Mouse (Mus musculus) spleen, adult 18-20 months (tissue): ENCODE results near the gene Wfdc3.

Experiments
- DNase-seq, 2 experiments: peaks; one replicate each; pipeline ENCODE4 v3.0.0; 2022; ENCODE audit warnings: mixed read lengths in 2 of 2

Gene Wfdc3

GRCm38 (mm10) chr2:164745843-164746479 is at the start of gene Wfdc3, which contains the start of gene Dnttip1:
Wfdc3 (minus strand) TSS chr2:164745931.
Dnttip1 (plus strand) TSS chr2:164745983.
- peak; percentile 87 to 95 for DNase-seq

- peak; percentile 39 to 62 for DNase-seq
Measured at GRCm38 (mm10) chr2:164794293-164794692, 48.6 kb upstream of the Wfdc3 start.

GRCm38 (mm10) chr2:164793772-164794171 is 48.0 kb upstream of the Wfdc3 start:
- no peak for DNase-seq

- DNase-seq = peak; percentile 28 to 63
Measured at GRCm38 (mm10) chr2:164793236-164793635, 47.5 kb upstream of the Wfdc3 start.

- no peak for DNase-seq
Measured at GRCm38 (mm10) chr2:164792400-164793190, 46.9 kb upstream of the Wfdc3 start.

GRCm38 (mm10) chr2:164791841-164792261 is 46.1 kb upstream of the Wfdc3 start:
- DNase-seq = no peak

- DNase-seq = no peak
Measured at GRCm38 (mm10) chr2:164790451-164790850, 44.7 kb upstream of the Wfdc3 start.

- no peak for DNase-seq
Measured at GRCm38 (mm10) chr2:164788411-164788810, 42.7 kb upstream of the Wfdc3 start.

- no peak for DNase-seq
Measured at GRCm38 (mm10) chr2:164787779-164788178, 42.0 kb upstream of the Wfdc3 start.

- DNase-seq = no peak
Measured at GRCm38 (mm10) chr2:164787032-164787431, 41.3 kb upstream of the Wfdc3 start.

- no peak for DNase-seq
Measured at GRCm38 (mm10) chr2:164786388-164786885, 40.7 kb upstream of the Wfdc3 start.

- DNase-seq = peak; percentile 62 to 68
Measured at GRCm38 (mm10) chr2:164785481-164786387, 40.0 kb upstream of the Wfdc3 start, which contains the start of gene Snx21. Snx21 (plus strand) TSS chr2:164785823.

- DNase-seq = no peak
Measured at GRCm38 (mm10) chr2:164784869-164785420, 39.2 kb upstream of the Wfdc3 start.

- no peak for DNase-seq
Measured at GRCm38 (mm10) chr2:164783926-164784581, 38.3 kb upstream of the Wfdc3 start.

- no peak for DNase-seq
Measured at GRCm38 (mm10) chr2:164781876-164782275, 36.1 kb upstream of the Wfdc3 start.

- no peak for DNase-seq
Measured at GRCm38 (mm10) chr2:164779481-164780086, 33.9 kb upstream of the Wfdc3 start, which contains the start of gene Tnnc2. Tnnc2 (minus strand) TSS chr2:164779967.

GRCm38 (mm10) chr2:164778809-164779208 is 33.1 kb upstream of the Wfdc3 start:
- no peak for DNase-seq

GRCm38 (mm10) chr2:164778015-164778287 is 32.2 kb upstream of the Wfdc3 start:
- DNase-seq = no peak

- DNase-seq = no peak
Measured at GRCm38 (mm10) chr2:164777246-164778014, 31.7 kb upstream of the Wfdc3 start.

- DNase-seq = no peak
Measured at GRCm38 (mm10) chr2:164776801-164777200, 31.1 kb upstream of the Wfdc3 start.

- no peak for DNase-seq
Measured at GRCm38 (mm10) chr2:164776130-164776529, 30.4 kb upstream of the Wfdc3 start.
